Mouse (Mus musculus): Measurements from ENCODE around the gene Tlr9.
A peak's percentile ranks its signal among the peaks of the same experiment; 100 is the strongest.

Gene Tlr9

GRCm38 (mm10) chr9:106203990-106204851 lies 18.2 kb upstream of the Tlr9 start:
- no peak for ATAC-seq (ENCODE audit: low TSS enrichment)

GRCm38 (mm10) chr9:106205713-106206290 lies 16.6 kb upstream of the Tlr9 start:
- ATAC-seq (ENCODE audit: low TSS enrichment) = no peak

DNA sequence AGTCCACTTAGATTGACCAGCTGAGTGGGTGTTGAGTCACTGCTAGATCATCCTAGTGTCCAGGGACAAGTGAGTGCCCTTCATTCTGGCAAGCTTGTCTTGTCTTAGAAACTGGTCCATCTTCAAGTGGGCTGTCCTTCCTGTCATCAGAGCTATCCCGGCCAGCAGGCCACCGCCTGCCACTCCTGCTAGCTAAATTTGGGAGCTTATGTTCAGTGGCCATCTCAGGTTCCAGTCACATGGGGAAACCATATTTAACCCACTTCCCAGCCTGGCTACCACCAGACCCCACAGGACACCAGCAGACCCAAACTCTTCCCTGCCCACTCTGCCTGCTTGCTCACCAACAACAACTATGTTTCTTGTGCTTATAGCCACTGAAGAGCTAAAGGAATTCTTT lies 15.9 kb upstream of the Tlr9 start:
- no peak for ATAC-seq (ENCODE audit: low TSS enrichment)

GRCm38 (mm10) chr9:106208181-106208580 lies 14.2 kb upstream of the Tlr9 start:
- no peak for ATAC-seq (ENCODE audit: low TSS enrichment)

GRCm38 (mm10) chr9:106209954-106210353 lies 12.4 kb upstream of the Tlr9 start:
- no peak for ATAC-seq (ENCODE audit: low TSS enrichment)

- ATAC-seq (ENCODE audit: low TSS enrichment) = no peak
These were observed 11.4 kb upstream of the Tlr9 start for GRCm38 (mm10) chr9:106210853-106211609.

DNA sequence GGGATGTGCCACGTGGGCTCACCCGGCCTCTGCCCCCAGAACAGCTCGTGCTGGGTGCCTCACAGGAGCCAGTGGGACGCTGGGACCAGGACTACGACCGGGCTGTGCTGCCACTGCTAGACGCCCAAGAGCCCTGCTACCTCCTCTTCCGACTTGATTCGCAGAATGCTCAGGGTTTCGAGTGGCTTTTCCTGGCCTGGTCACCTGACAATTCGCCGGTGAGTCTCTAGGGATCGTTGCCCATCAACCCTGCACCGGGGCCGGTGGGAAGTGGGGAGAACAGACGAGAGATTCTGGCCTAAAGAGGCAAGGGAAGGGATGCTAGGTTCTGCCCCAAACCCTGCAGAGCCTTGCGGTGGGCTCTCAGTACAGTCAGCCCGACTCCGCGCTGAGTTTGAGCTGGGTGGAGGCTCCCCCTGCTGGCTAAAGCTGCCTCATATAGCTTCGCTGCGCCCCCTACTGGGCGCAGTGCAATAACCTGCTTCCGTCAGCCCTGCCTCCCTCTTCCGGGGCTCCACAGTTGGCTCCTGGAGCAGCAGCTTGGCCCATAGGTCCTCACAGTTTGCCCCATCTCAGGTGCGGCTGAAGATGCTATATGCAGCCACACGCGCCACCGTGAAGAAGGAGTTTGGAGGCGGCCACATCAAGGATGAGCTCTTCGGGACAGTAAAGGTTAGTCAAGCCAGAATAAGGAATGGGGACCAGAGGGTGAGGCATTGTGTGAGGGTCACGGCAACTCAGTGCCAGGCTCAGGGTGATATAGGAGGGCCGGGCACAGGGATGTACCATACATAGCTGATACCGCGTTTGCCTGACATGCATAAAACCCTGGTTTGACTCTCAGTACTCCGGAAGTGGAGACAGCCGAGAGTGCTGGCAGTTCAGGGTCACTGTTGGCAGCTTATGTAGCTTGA lies 10.5 kb upstream of the Tlr9 start:
- peak; percentile 80 for ATAC-seq (ENCODE audit: low TSS enrichment)

GRCm38 (mm10) chr9:106212594-106212981 lies 9.8 kb upstream of the Tlr9 start:
- no peak for ATAC-seq (ENCODE audit: low TSS enrichment)

GRCm38 (mm10) chr9:106215341-106216125 lies 6.9 kb upstream of the Tlr9 start:
- no peak for ATAC-seq (ENCODE audit: low TSS enrichment)

DNA sequence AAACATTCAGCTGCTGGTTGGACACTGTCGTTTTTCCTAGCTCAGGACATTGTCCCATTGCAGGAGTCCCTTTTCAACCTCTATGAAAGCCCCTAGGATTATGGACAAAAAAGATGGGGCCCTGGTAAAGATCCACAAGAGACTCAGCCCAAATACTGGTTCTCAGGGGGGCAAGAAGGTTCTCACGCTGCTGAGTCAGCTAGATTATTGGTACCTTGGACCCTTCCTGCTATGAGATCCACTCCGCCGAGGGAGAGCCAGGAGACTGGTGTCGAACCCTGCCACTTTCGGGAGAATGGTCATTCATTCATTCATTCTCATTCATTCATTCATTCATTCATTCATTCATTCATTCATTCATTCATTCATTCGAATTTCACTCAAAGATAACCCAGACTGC lies 5.4 kb upstream of the Tlr9 start:
- no peak for ATAC-seq (ENCODE audit: low TSS enrichment)

DNA sequence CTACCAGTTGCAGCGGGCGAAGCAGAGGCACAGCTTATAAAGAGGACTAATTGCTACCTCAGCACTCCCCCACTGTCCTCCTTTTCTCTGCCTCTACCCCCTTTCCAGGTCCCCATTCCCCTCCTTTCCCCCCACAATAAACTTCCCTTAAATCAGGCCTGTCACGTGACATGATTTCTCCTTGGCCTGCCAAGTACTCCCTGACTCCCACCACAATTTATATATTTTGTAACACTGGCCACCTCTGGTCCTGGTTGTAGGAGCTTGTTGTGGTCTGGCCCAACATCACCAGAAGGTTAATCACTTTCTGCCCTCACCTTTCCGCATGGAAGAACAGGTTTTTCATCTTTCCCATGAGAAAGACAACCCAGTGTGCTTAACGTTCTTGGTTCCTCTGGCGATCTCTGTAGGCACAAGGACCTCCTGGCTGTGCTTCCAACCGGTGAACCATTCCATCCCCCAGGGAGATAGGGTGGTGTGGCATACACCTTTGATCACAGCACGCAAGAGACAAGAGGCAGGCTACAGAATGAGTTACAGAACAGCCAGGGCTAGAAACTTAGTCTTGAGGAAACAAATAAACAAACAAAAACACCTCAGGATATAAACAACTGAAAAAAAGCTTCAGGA lies 1.4 kb upstream of the Tlr9 start:
- ATAC-seq (ENCODE audit: low TSS enrichment) = no peak

DNA sequence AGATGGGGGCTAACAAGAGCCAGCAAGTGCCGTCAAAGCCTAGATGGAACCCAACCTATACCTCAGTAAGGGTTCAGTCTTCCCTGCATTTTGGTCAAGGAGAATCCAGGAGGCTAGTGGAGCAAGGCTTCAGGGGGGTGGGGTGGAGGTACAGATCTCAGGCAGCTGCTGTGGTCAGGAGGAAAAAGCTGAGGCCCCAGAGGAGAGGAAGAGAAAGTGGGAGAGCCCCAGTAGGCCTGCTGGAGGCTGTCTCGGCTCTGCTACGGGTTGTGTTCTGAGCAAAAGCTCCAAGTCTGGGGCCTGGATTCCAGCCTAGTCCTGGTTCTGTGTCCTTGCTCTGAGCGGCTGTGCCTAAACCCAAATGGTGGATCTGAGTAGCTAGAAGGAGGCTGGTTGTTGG lies 596 bp downstream of the Tlr9 start:
- ATAC-seq (ENCODE audit: low TSS enrichment) = no peak

- ATAC-seq (ENCODE audit: low TSS enrichment) = no peak
These were observed 3.2 kb downstream of the Tlr9 start for GRCm38 (mm10) chr9:106225469-106226150.

- ATAC-seq (ENCODE audit: low TSS enrichment) = peak; percentile 82
These were observed 3.8 kb downstream of the Tlr9 start for GRCm38 (mm10) chr9:106226151-106226682.

- no peak for ATAC-seq (ENCODE audit: low TSS enrichment)
These were observed 5.5 kb downstream of the Tlr9 start for GRCm38 (mm10) chr9:106227790-106228429.

DNA sequence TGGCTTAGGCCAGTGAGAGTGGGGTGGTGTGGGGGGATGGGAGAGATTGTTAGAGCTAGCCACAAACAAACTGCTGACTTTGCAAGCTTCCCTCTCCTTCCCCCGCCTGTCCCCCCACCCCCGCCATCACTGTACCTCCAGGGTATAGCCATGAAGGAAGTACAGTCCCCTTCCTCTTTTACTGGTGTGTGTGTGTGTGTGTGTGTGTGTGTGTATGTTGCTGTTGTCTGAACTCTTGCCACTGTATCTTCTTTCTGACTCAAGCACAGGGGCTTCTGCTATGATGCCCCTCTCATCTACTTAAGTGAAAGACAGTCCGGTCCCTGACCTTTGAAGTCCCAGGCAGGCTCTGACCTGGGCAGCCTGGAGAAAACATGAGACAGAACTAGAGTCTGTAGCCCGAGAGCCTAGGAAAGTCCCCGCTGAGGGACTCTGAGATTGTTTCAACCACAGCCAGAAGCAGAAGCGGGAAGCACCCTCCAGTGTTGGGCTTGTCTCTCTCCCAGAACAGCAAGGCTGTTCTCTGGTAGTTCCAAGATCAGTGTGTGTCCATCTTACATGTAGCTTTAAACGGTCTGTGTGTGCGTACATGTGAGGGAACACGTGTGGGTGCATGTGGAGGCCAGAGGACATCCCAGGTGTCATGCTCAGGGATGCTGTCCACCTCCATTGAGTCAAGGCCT lies 7.8 kb downstream of the Tlr9 start:
- no peak for ATAC-seq (ENCODE audit: low TSS enrichment)

DNA sequence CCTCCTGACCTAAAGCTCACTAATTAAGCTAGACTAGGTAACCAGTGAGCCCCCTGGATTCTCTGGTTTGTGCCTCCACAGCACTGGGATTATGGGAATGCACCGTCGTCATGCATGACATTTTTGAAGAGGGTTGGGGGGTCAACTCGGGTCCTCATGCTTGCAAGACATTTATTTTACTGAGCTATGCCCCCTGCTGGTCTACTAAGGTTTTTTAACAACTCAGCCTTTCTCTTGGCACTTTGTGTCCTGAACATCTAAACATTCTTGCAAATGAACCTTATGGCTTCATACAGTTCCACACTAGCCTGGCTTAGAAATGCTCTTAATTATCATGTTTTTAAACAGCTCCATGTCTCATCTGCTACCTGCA lies 8.3 kb downstream of the Tlr9 start:
- ATAC-seq (ENCODE audit: low TSS enrichment) = no peak

DNA sequence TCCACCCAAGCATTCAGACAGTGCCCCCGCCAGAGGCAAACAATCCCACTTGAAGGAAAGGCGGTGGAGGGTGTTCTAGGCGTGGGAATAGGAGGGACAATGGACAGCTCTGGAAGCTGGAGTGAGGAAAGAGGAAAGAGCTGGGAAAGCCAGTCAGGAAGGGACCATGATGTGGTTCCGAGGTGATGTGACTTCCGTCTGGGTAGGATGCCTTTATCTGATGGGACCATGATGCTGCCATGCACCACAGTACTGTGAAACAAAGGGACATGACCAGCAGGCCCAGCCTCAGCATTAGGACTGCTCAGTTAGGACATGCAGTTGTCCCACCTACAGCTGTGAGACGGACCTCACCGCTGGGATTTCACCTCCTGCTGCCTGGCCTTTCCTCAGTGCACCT lies 8.8 kb downstream of the Tlr9 start:
- no peak for ATAC-seq (ENCODE audit: low TSS enrichment)

DNA sequence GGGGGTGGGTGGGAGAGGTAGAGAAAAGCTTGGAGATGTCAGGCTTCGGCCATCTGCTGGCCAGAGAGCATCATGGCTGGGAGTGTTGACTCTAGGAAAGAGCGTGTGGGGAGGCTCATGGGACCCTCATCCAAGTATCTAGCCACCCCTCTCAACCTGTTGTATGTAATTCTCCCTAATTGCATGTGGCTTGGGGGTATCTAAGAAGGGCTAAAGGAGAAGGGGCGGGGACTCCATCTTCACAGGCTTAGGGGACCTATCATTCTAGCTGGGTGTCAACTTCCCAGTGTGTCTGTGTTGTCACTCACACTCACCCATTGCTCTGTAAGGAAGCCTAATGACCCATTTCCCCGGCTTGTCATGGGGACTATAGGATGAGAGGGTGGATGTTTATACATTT lies 9.4 kb downstream of the Tlr9 start:
- ATAC-seq (ENCODE audit: low TSS enrichment) = no peak

All from frontal cortex, adult (tissue).